Mouse (Mus musculus) cerebellum, adult 11-12 months (tissue): ENCODE data around the gene Tbc1d10a.
"Not testable (repeated sequence)": the region's sequence is repeated elsewhere in the genome, so short reads cannot be mapped to it uniquely, and the experiment has no call there.

Source experiments
- DNase-seq: peaks from one replicate; pipeline ENCODE4 v3.0.0; 2022

Tbc1d10a gene

GRCm38 (mm10) chr11:4184251-4184952 is 2.2 kb upstream of the Tbc1d10a start:
- DNase-seq = no peak

- DNase-seq = not testable (repeated sequence)
These were observed 1.1 kb upstream of the Tbc1d10a start for GRCm38 (mm10) chr11:4185480-4185879.

- DNase-seq = peak; percentile 44
These were observed 720 bp downstream of the Tbc1d10a start for GRCm38 (mm10) chr11:4187318-4187700.

- DNase-seq = no peak
These were observed 2.6 kb downstream of the Tbc1d10a start for GRCm38 (mm10) chr11:4189182-4189581.

GRCm38 (mm10) chr11:4190677-4191076 is 4.1 kb downstream of the Tbc1d10a start:
- no peak for DNase-seq

- no peak for DNase-seq
These were observed 6.2 kb downstream of the Tbc1d10a start for GRCm38 (mm10) chr11:4192757-4193156.

- no peak for DNase-seq
These were observed 6.8 kb downstream of the Tbc1d10a start for GRCm38 (mm10) chr11:4193420-4193819.

GRCm38 (mm10) chr11:4195597-4196031 is 9.0 kb downstream of the Tbc1d10a start:
- no peak for DNase-seq

- no peak for DNase-seq
These were observed 10.0 kb downstream of the Tbc1d10a start for GRCm38 (mm10) chr11:4196636-4197035.

GRCm38 (mm10) chr11:4197691-4198090 is 11.1 kb downstream of the Tbc1d10a start:
- no peak for DNase-seq

GRCm38 (mm10) chr11:4201981-4202700 is 15.6 kb downstream of the Tbc1d10a start:
- DNase-seq = no peak

GRCm38 (mm10) chr11:4202995-4203704 is 16.6 kb downstream of the Tbc1d10a start:
- no peak for DNase-seq

- DNase-seq = no peak
These were observed 17.1 kb downstream of the Tbc1d10a start for GRCm38 (mm10) chr11:4203705-4204074.

- no peak for DNase-seq
These were observed 18.6 kb downstream of the Tbc1d10a start for GRCm38 (mm10) chr11:4205097-4205655.

GRCm38 (mm10) chr11:4205951-4206350 is 19.4 kb downstream of the Tbc1d10a start:
- no peak for DNase-seq

- no peak for DNase-seq
These were observed 20.0 kb downstream of the Tbc1d10a start for GRCm38 (mm10) chr11:4206563-4206962.

GRCm38 (mm10) chr11:4207655-4208054 is 21.1 kb downstream of the Tbc1d10a start:
- no peak for DNase-seq

- no peak for DNase-seq
These were observed 23.0 kb downstream of the Tbc1d10a start for GRCm38 (mm10) chr11:4209556-4209955.

GRCm38 (mm10) chr11:4210786-4211185 is 24.2 kb downstream of the Tbc1d10a start:
- no peak for DNase-seq

GRCm38 (mm10) chr11:4213107-4213506 is 26.5 kb downstream of the Tbc1d10a start:
- DNase-seq = no peak

- no peak for DNase-seq
These were observed 28.0 kb downstream of the Tbc1d10a start for GRCm38 (mm10) chr11:4214572-4214971.

GRCm38 (mm10) chr11:4215061-4215460 is 28.5 kb downstream of the Tbc1d10a start:
- no peak for DNase-seq

- DNase-seq = no peak
These were observed 29.8 kb downstream of the Tbc1d10a start for GRCm38 (mm10) chr11:4216248-4217000.
